Mouse (Mus musculus) cerebellum, adult (tissue): ENCODE results near the gene Alyref.

Experiments
- ATAC-seq: cut with Nextera tagmentation; 2 replicates; pipeline ENCODE4 v1.9.2; 2017; ENCODE audit warnings: mild to moderate bottlenecking, moderate library complexity, mixed read lengths; ENCODE audit not compliant: insufficient number of reproducible peaks, low FRiP score, low TSS enrichment

The Alyref gene

DNA sequence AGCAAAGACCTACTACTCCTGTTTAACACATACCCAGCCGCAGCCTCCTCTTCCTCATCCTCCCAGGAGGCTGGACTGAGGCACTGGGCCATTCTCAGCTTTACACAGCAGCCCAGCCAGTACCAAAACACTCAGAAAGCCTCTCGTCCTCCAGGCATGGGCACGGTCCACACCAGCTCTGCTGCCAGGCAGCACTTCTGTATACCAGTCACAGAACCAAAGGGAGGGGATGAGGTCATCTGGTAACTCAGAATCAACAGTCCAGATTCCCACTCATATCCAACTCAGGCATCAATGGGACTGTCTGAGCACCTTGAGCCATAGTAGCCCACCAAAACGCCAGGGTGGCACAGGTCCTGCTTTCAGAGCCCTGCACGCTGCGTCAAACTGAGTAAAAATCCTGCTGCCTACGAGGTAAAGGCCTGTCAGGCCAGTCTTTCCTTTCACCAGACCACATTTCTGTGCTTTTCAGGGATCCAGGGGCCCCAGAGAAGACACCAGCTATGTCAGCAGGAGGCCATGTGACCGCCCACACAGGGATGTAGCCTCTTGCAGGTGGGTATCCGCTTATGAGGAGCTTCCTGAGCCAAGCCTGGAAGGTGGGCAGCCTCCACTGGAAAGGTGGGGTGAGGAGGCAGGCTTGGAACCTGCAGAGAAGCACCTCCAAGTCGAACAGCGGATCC, 28.8 kb upstream of the Alyref start:
- ATAC-seq = no peak

- no peak for ATAC-seq
Observed at GRCm38 (mm10) chr11:120625152-120625775, 27.1 kb upstream of the Alyref start, which contains the start of gene Sirt7. Gene Sirt7, minus strand, starts transcription at chr11:120625240.

DNA sequence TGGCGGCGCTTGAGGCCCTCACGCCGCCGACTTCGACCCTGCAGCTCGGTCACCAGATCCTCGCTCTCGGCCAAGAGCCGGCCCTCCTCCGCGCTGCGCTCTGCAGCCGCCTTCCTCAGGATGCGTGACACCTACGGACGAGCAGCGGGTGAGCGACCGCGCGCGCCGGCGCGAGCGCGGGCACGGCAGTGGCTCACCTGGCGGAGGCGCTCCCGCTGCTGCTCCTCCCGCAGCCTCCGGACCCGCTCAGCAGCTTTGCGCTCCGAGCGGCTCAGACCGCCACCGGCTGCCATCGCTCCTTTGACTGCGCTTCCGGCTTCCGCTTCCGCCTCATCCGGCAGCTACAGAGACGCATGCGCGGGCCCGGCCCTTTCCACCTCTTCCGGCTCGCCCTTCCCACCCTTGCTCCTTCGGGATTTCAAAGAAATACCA, 26.5 kb upstream of the Alyref start:
- ATAC-seq = peak; percentile 72; the same call in 1 of the 2 replicates

DNA sequence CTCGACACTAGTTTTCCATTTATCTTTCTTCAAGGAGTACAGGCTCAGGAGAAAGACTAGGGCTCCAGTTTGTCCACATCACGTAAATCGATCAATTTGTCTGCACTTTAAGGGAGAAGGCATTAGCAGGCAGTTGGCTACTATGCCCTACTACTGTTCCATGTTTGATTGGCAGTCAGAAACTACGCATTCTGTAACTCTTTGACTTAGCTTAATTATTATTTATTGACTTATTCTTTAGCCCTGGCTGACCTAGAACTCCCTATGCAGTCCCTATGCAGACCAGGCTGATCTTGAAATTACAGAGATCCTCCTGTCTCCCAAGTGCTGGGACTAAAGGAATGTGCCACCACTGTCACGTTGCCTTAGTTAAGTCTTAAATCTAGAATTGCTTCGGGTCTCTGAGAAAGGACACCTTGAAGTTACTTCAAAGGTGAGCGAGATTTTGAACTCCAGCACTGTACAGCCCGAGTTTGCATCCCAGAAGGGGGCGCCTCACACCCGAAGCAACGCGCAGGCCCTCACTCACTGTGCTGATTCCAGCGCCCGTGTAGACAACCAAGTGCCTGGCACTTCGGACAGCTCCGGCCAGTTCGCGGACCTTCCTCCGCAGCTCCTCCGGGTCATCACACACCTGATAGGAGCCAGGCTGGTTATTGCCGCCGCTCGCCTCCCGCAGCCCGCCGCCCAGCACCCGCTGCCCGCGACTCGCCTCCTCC, 26.0 kb upstream of the Alyref start:
- peak; percentile 64; the same call in 1 of the 2 replicates for ATAC-seq

DNA sequence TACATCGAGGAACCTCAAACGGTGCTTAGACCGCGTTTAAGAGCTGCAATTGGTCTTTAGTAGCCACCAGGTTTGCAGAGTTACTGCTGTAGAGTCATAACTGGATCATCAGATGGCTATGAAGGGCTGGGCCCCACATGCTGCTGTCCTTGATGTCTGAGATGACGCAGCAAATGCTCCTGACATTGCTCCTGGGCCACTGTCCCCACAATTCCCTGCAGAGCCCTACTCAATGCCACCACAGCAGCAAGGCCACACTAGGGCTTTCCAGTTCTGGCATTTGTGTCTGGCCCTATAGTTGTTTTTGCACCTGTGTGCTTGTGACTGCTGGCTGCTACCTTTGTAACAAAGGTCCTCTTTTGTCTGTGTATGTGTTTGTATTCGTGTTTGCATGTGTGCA, 24.6 kb upstream of the Alyref start:
- ATAC-seq = no peak

DNA sequence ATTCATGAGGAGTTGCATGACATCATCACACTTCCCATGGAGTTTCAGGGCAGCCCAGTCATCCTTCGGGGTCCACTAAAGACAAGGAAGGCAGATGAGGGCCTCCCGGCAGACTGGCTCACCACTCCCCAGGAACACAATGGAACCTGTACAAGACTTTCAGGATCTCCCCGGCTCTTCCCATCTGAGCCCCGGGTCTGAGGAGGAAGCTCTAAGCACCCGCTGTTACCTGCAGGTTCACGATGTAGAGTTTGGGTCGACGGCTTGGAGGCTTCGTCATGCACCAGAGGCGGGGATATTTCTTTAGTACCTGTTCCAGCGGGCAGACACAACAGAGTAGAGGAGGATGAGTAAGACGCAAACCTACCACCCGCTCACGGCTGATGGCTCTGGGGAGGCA, 22.0 kb upstream of the Alyref start:
- ATAC-seq = no peak

DNA sequence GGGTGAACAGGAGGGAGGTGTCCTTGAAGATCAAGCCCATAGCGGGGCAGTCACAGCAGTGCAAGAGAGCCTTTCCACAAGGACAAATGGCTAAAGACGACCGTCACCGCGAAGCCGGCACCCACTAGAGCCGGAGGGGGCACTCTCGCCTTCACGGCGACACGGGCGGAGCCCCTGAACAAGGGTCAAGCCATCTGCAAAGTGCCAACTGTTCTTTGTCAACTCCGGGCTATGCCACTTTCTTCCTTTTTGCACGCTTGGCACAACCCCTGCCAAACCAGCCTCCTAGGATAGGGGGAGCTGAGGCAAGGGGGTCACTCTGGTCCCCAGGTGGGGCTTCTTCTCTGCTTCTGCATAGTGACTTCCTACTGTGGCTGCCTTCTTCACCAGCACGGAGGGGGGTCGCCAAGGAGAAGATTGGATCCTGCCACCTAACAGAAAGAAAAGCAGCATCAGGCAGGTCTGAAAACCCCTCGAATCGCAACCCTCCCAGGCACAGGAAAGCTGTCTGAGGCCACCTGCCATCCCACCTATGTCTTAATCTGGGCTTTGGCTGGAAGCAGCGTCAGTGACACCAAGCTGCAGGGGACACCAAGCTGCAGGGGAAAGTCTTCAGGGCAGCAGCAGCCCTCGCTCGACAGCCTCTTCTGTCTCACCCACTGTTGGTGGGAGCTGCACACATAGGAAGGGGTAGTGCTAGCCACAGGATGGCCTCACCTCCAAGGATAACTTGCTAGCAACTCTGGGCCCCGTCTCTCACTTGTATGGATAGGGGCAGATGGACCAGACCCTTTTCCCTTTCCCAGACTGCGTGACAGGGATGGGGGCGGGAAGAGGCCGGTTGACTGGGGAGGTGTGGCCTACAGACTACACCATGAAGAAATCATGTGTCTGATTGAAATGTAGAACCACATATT, 20.7 kb upstream of the Alyref start:
- ATAC-seq = no peak

DNA sequence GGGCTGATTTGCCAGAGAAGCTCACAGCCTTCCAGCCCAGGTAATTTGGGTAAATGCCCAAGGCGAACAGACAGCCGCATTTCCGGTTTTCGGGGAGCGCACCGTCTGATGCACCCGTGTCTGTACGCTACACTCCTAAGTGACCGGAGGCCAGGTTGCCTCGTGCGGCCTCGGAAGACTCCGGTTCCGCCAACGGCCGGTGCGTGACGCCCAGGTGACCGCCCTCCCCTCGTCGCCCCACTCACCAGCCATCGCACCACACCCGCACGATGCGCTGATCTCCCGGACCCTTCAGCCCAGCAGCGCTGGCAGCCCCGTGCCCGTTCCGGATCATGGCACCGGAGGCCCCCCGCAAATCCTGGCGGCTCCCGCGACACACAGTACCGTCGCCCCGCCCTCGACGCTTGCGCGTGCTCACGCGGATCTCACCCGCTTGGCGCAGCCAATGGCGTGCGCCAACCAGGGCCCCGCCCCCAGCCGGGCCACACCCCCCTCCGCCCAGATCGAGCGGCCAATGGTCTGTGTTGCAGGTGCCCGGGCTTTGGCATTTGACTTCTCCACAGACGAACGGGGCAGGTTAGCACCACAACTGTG, 19.5 kb upstream of the Alyref start, which contains the start of gene Pcyt2:
TSS of gene Pcyt2 (minus strand) at position 418 of the 594 bp plus-strand sequence.
- ATAC-seq = peak; percentile 57

DNA sequence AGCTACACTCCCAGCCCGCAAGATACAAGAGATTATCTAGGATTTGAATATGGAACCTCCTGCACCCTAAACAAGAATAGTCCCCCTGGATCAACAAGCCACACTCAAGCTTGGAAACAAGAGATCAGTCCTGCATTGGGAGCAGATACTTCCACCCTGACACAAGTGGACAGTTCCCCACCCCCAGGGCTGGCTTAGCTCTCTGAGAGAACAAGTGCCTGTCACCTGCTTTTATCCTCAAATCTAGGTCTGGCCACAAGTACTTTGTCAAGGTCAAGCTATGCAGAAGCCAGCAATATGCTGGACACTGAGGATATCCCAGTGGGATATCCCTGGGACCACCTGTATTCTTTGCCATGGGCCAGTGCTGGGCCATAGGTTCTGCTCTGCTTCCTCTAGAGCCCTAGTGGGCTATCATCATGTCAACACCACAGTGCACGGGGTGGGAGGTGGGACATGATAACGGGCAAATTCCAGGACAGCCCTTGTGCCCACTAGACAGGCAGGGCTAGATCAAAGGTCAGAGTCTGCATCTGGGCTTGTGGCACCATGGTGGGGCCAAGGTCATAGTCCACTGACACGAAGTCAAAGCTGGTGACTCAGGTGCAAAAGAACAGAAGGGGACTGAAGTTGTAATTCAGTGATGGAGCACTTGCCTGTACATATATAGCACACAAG, 18.6 kb upstream of the Alyref start:
- ATAC-seq = no peak

DNA sequence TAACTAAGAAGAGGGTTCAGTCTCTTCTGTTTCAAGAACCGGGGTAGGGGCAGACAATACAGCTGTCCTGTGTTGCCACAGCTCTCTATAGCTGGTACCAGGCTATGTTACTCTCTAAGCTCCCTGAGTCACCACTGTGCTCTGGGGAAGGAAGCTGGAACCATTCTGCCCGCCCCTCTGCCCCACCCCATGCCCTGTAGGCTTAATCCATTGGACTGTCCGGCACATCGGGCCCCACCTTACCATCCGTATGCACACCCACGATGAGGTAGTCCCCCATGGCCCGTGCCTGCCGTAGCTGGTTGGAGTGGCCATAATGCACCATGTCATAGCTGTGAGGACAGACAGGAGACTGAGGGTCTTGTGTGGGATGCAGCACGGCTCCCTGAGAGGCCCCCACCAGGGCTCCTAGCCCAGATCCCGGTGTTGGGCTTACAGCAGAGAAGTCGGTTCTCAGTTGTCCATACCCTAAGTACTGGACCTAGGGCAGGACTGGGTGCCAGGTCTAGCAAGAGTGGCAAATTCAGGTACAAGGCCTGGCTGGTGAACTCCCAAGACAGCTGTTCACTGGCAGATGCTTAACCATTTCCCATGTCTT, 17.5 kb upstream of the Alyref start:
- ATAC-seq = no peak

- no peak for ATAC-seq
Observed at GRCm38 (mm10) chr11:120615167-120615566, 17.0 kb upstream of the Alyref start.

DNA sequence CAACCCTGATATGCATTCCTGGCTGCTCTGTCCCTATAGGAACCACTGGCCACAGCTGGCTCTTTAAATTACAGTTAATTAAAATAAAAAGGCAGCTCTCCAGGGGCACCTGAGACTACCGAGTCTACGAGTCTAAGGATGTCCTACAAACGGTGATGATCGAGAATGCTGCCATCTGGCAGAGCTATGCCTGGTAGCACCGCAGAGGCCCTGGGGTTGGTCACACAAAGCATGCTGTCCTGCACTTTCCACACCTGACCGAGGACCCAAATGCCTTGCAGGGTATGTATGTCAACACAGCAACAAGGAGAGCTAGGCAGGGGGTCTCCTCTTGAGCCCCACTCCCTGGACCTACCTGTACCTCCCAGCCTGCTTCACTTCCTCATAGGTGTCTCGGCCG, 15.8 kb upstream of the Alyref start:
- ATAC-seq = no peak

DNA sequence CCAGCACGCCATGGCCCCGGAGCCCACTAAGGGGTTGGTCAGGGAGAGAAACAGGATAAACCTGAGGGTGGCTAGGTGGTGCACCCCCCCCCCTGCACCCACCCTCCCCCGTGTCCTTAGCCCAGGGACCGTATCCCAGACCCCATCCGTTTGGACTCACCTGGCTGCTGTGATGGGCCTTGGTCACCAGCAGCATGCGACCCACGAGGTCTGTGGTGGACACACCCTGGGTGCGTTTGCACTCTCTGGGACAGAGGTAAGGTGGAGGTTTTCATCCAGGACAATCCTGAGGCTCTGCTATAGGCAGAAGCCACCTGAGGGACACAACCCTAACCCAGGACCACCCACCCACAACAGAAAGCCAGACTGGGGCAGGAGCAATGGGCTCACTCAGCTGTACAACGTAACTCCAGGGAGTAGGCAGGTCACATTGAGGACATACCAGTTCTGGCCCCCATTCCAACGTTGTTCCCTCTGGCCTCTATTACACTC, 15.4 kb upstream of the Alyref start:
- no peak for ATAC-seq

- peak; percentile 61 for ATAC-seq
Observed at GRCm38 (mm10) chr11:120612763-120613162, 14.6 kb upstream of the Alyref start.

GRCm38 (mm10) chr11:120610477-120611046, 12.4 kb upstream of the Alyref start:
- no peak for ATAC-seq

- ATAC-seq = no peak
Observed at GRCm38 (mm10) chr11:120609250-120609649, 11.1 kb upstream of the Alyref start.

DNA sequence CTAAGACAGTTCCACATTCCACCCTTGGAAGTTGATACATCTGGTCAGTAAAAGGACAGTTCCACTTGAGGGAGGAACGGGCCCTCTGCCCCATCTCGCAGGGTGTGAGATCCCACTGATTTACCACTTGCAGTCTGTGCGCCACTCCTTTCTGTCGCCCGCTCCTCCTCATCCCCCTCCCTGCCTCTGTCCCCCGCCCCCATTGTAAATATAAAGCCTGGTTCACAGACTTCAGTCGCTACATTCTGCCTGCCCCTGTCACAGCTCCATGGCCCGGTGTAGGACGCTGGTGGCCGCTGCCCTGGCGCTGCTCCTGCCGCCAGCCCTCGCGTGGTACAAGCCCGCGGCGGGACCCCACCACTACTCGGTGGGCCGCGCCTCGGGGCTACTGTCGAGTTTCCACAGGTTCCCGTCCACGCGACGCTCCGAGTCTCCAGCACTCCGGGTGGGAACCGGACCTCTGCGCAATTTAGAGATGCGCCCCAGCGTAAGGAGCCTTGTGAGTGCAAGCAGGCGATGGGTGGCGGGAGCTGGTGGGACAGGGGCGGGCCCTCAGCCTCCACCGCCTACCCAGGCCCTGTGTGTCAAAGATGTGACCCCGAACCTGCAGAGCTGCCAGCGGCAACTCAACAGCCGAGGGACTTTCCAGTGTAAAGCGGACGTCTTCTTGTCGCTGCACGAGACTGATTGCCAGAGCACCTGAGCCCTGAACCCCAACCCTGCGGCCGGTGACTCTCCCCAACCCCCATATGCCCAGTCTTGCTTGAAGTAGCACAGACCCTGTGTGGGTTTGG, 10.3 kb upstream of the Alyref start, which contains the start of gene Npb:
TSS of gene Npb (plus strand) at position 237 of the 794 bp plus-strand sequence.
- ATAC-seq = no peak

DNA sequence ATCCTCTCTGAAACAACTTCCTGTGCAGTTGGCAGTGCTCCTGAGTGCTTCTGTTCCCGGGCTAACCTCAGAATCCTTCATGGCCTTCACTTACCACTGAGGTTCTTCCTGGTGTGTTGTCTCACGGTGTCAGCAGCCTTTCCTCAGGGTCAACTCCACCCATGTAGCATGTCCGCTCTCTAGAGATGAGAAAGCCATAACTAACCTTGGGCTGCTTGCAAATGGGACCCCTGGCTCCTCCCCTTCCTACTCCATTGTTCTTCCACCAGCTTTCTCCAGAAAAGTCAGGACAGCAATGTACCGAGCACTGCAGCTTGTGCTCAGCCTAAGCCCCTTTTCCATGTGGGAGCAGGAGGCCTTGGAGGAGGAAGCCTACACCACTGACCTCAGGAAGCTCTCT, 8.6 kb upstream of the Alyref start:
- ATAC-seq = no peak
